Mouse (Mus musculus) heart, embryonic 11.5 days (tissue): ENCODE measurements around the gene Tex44. TPM values are rescaled to one million over a fixed set of nuclear protein-coding genes. Genes with fewer than 3 reads are reported as not detected.

Source experiments
- polyA plus RNA-seq: library from polyadenylated mRNA; unstranded; fragments of >200 nt; fragmentation: Nextera tagmentation; extraction: Ambion mirVana; gene quantifications from 2 replicates; pipeline ENCODE4 v1.2.1, GENCODE M21; 2014

Gene Tex44
- polyA plus RNA-seq, 1 experiment from 2014 or later, result not detected

Other genes starting within 250 kb of the Tex44 start
- 7.0 and 7.7 TPM in 2 replicates for gene B3gnt7, start 123.5 kb upstream of the Tex44 start, polyA plus RNA-seq
- 287 and 296 TPM in 2 replicates for gene Ncl, start 66.9 kb upstream of the Tex44 start, polyA plus RNA-seq
- gene Nmur1, start 101 bp upstream of the Tex44 start, polyA plus RNA-seq, result not detected in 2 replicates
- 1,195 and 1,343 TPM in 2 replicates for gene Ptma, start 100.4 kb downstream of the Tex44 start, polyA plus RNA-seq
- gene Pde6d, start 156.3 kb downstream of the Tex44 start, polyA plus RNA-seq, result 71.4 and 71.6 TPM in 2 replicates
- gene Cops7b, start 156.6 kb downstream of the Tex44 start, polyA plus RNA-seq, result 27.2 and 30.0 TPM in 2 replicates
- 0.30 and 0.49 TPM in 2 replicates for gene Nppc, start 244.2 kb downstream of the Tex44 start, polyA plus RNA-seq